Mouse (Mus musculus) CH12F3 (cell line): ENCODE data around the gene Klhl29.

Source experiments
- in situ Hi-C: fragments of 300-500 bp; cut with MboI; formaldehyde crosslinking; loops from 2 replicates; pipeline ENCODE4 v1.14.3; 2020; ENCODE audit warnings: low sequenced_read_pairs

Klhl29 gene

GRCm38 (mm10) chr12:5303912-5304311 is 71.6 kb downstream of the Klhl29 start:
- in situ Hi-C loops: no loop called here

- in situ Hi-C loops: no loop called here
Measured at GRCm38 (mm10) chr12:5303100-5303499, 72.4 kb downstream of the Klhl29 start.

GRCm38 (mm10) chr12:5301841-5302240 is 73.6 kb downstream of the Klhl29 start:
- in situ Hi-C loops: no loop called here

- in situ Hi-C loops: no loop called here
Measured at GRCm38 (mm10) chr12:5296422-5296821, 79.1 kb downstream of the Klhl29 start.

GRCm38 (mm10) chr12:5292316-5292715 is 83.2 kb downstream of the Klhl29 start:
- in situ Hi-C loops: no loop called here

GRCm38 (mm10) chr12:5285579-5285978 is 89.9 kb downstream of the Klhl29 start:
- in situ Hi-C loops: no loop called here

- in situ Hi-C loops: no loop called here
Measured at GRCm38 (mm10) chr12:5284961-5285360, 90.5 kb downstream of the Klhl29 start.

GRCm38 (mm10) chr12:5283654-5284053 is 91.8 kb downstream of the Klhl29 start:
- in situ Hi-C loops: no loop called here

- in situ Hi-C loops: no loop called here
Measured at GRCm38 (mm10) chr12:5282611-5283010, 92.9 kb downstream of the Klhl29 start.

- in situ Hi-C loops: no loop called here
Measured at GRCm38 (mm10) chr12:5279873-5280272, 95.6 kb downstream of the Klhl29 start.

- in situ Hi-C loops: no loop called here
Measured at GRCm38 (mm10) chr12:5277028-5277427, 98.5 kb downstream of the Klhl29 start.

GRCm38 (mm10) chr12:5275507-5275936 is 100.0 kb downstream of the Klhl29 start:
- in situ Hi-C loops: no loop called here

GRCm38 (mm10) chr12:5274519-5274944 is 101.0 kb downstream of the Klhl29 start:
- in situ Hi-C loops: no loop called here

- in situ Hi-C loops: no loop called here
Measured at GRCm38 (mm10) chr12:5273316-5274047, 102.0 kb downstream of the Klhl29 start.

GRCm38 (mm10) chr12:5270527-5270926 is 105.0 kb downstream of the Klhl29 start:
- in situ Hi-C loops: no loop called here

- in situ Hi-C loops: no loop called here
Measured at GRCm38 (mm10) chr12:5269936-5270335, 105.5 kb downstream of the Klhl29 start.

- in situ Hi-C loops: no loop called here
Measured at GRCm38 (mm10) chr12:5269061-5269460, 106.4 kb downstream of the Klhl29 start.

GRCm38 (mm10) chr12:5268188-5268612 is 107.3 kb downstream of the Klhl29 start:
- in situ Hi-C loops: no loop called here

GRCm38 (mm10) chr12:5267271-5268187 is 108.0 kb downstream of the Klhl29 start:
- in situ Hi-C loops: no loop called here

GRCm38 (mm10) chr12:5266773-5267172 is 108.7 kb downstream of the Klhl29 start:
- in situ Hi-C loops: no loop called here

GRCm38 (mm10) chr12:5261476-5261875 is 114.0 kb downstream of the Klhl29 start:
- in situ Hi-C loops: no loop called here

- in situ Hi-C loops: no loop called here
Measured at GRCm38 (mm10) chr12:5258779-5259178, 116.7 kb downstream of the Klhl29 start.
